Mouse (Mus musculus) limb, embryonic 15.5 days (tissue): ENCODE data around the gene Arhgef5. TPM values are rescaled to one million over a fixed set of nuclear protein-coding genes. Genes with fewer than 3 reads are reported as not detected.
"Not testable (repeated sequence)": the region's sequence is repeated elsewhere in the genome, so short reads cannot be mapped to it uniquely, and the experiment has no call there.

Experiments used
- ATAC-seq: fragments of 200-750 bp; cut with Nextera tagmentation; 2 replicates; pipeline ENCODE4 v1.8.0; 2017; ENCODE audit warnings: low read depth, moderate TSS enrichment; ENCODE audit not compliant: insufficient number of reproducible peaks, low FRiP score, low TSS enrichment
- H3K27ac ChIP-seq: fragments of 300-500 bp; sonication (generic); 2 replicates; pipeline ENCODE4 v1.5.1; 2015; ENCODE audit warnings: moderate library complexity, mild to moderate bottlenecking, inconsistent platforms
- H3K27me3 ChIP-seq: fragments of 300-500 bp; sonication (generic); 2 replicates; pipeline ENCODE4 v1.6.1; 2015; ENCODE audit warnings: inconsistent platforms
- H3K36me3 ChIP-seq: fragments of 300-500 bp; sonication (generic); 2 replicates; pipeline ENCODE4 v1.6.1; 2015; ENCODE audit warnings: inconsistent platforms
- H3K4me1 ChIP-seq: fragments of 300-500 bp; sonication (generic); 2 replicates; pipeline ENCODE4 v1.6.1; 2015; ENCODE audit warnings: inconsistent platforms
- H3K4me2 ChIP-seq: fragments of 300-500 bp; sonication (generic); 2 replicates; pipeline ENCODE4 v1.6.1; 2015; ENCODE audit warnings: mild to moderate bottlenecking, inconsistent platforms
- H3K4me3 ChIP-seq: fragments of 300-500 bp; sonication (generic); 2 replicates; pipeline ENCODE4 v1.5.1; 2015; ENCODE audit warnings: mild to moderate bottlenecking, inconsistent platforms
- H3K9ac ChIP-seq: fragments of 300-500 bp; sonication (generic); 2 replicates; pipeline ENCODE4 v1.6.1; 2015; ENCODE audit warnings: inconsistent platforms
- H3K9me3 ChIP-seq: fragments of 300-500 bp; sonication (generic); 2 replicates; pipeline ENCODE4 v1.6.1; 2016; ENCODE audit warnings: inconsistent platforms
- WGBS: fragments of 180-500 bp; shearing (Covaris S2); methylation state at CpG from one replicate; pipeline ENCODE4 v1.1.7; 2015; 5-methylcytosine and 5-hydroxymethylcytosine counted together
- polyA plus RNA-seq: library from polyadenylated mRNA; unstranded; fragments of >200 nt; fragmentation: Nextera tagmentation; extraction: Ambion mirVana; gene quantifications from 2 replicates; pipeline ENCODE4 v1.2.1, GENCODE M21; 2015

Arhgef5 gene
- polyA plus RNA-seq, result 13.1 and 14.3 TPM in 2 replicates

- ATAC-seq, result peak; percentile 71
- Histone ChIP-seq H3K4me2 (peak within 1 kb of the TSS; percentile 83), H3K27me3 (no peaks in the 10 kb centered on the region), H3K4me1 (peaks cover 12% of the 10 kb centered on the region), H3K9ac (peak within 1 kb of the TSS; percentile 58), H3K9me3 (no peaks in the 10 kb centered on the region), H3K4me3 (peak within 1 kb of the TSS; percentile 61), H3K27ac (peak within 1 kb of the TSS; percentile 57), H3K36me3 (no peaks in the 10 kb centered on the region)
- under 1% methylated on average over 35 of the region's 48 CpGs for whole genome bisulfite sequencing
Measured at GRCm38 (mm10) chr6:43265363-43266041, at the start of gene Arhgef5. TSS of gene Arhgef5 (plus strand) at chr6:43265582.

GRCm38 (mm10) chr6:43231255-43231654 is 34.1 kb upstream of the Arhgef5 start, which contains the start of gene Olfr47:
TSS of gene Olfr47 (plus strand) at chr6:43231529.
- H3K4me1 ChIP-seq, H3K9me3 ChIP-seq, H3K9ac ChIP-seq, H3K4me3 ChIP-seq, H3K27me3 ChIP-seq, H3K27ac ChIP-seq, H3K4me2 ChIP-seq, H3K36me3 ChIP-seq, ATAC-seq: not testable (repeated sequence)
- 75% methylated on average over 1 of the region's 1 CpGs for WGBS

- no peak for ATAC-seq
- Histone ChIP-seq H3K9me3 (no peaks in the 10 kb centered on the region), H3K36me3 (no peaks in the 10 kb centered on the region), H3K27me3 (no peaks in the 10 kb centered on the region), H3K27ac (no peak overlapping the region), H3K9ac (no peak overlapping the region), H3K4me1 (no peaks in the 10 kb centered on the region), H3K4me2 (no peak overlapping the region), H3K4me3 (no peak overlapping the region)
- 6% methylated on average over 4 of the region's 4 CpGs for WGBS
Measured at GRCm38 (mm10) chr6:43242061-43242460, 23.3 kb upstream of the Arhgef5 start.

- no peaks in the 10 kb centered on the region for H3K9me3 ChIP-seq
- H3K27me3 ChIP-seq, result no peaks in the 10 kb centered on the region
- no peaks in the 10 kb centered on the region for H3K36me3 ChIP-seq
- H3K4me3 ChIP-seq, result no peak overlapping the region
- no peak overlapping the region for H3K9ac ChIP-seq
- no peaks in the 10 kb centered on the region for H3K4me1 ChIP-seq
- no peak overlapping the region for H3K4me2 ChIP-seq
- ATAC-seq, result no peak
- no peak overlapping the region for H3K27ac ChIP-seq
- 40% methylated on average over 3 of the region's 3 CpGs for WGBS
Measured at GRCm38 (mm10) chr6:43247396-43247795, 18.0 kb upstream of the Arhgef5 start.

- no peaks in the 10 kb centered on the region for H3K9me3 ChIP-seq
- H3K27me3 ChIP-seq, result no peaks in the 10 kb centered on the region
- no peaks in the 10 kb centered on the region for H3K36me3 ChIP-seq
- WGBS, result 90% methylated on average over 1 of the region's 1 CpGs
- no peaks in the 10 kb centered on the region for H3K4me1 ChIP-seq
- no peak overlapping the region for H3K9ac ChIP-seq
- H3K27ac ChIP-seq, result no peak overlapping the region
- ATAC-seq, result no peak
- H3K4me2 ChIP-seq, result no peak overlapping the region
- no peak overlapping the region for H3K4me3 ChIP-seq
Measured at GRCm38 (mm10) chr6:43252994-43253393, 12.4 kb upstream of the Arhgef5 start.

GRCm38 (mm10) chr6:43254193-43254926 is 11.0 kb upstream of the Arhgef5 start:
- Histone ChIP-seq H3K4me3 (no peak overlapping the region), H3K9ac (no peak overlapping the region), H3K27ac (no peak overlapping the region), H3K27me3 (no peaks in the 10 kb centered on the region), H3K4me2 (no peak overlapping the region), H3K36me3 (no peaks in the 10 kb centered on the region), H3K9me3 (no peaks in the 10 kb centered on the region), H3K4me1 (no peaks in the 10 kb centered on the region)
- 60% methylated on average over 7 of the region's 7 CpGs for WGBS
- ATAC-seq, result no peak

- H3K27ac ChIP-seq, result no peak overlapping the region
- peaks cover 6% of the 10 kb centered on the region for H3K4me1 ChIP-seq
- H3K36me3 ChIP-seq, result no peaks in the 10 kb centered on the region
- H3K9ac ChIP-seq, result no peak overlapping the region
- no peaks in the 10 kb centered on the region for H3K27me3 ChIP-seq
- H3K4me3 ChIP-seq, result no peak overlapping the region
- no peaks in the 10 kb centered on the region for H3K9me3 ChIP-seq
- WGBS, result 72% methylated on average over 2 of the region's 2 CpGs
- no peak for ATAC-seq
- H3K4me2 ChIP-seq, result no peak overlapping the region
Measured at GRCm38 (mm10) chr6:43260756-43261155, 4.6 kb upstream of the Arhgef5 start.

GRCm38 (mm10) chr6:43266356-43266755 is 974 bp downstream of the Arhgef5 start:
- no peaks in the 10 kb centered on the region for H3K9me3 ChIP-seq
- peak overlapping the region; percentile 61 for H3K4me3 ChIP-seq
- ATAC-seq, result no peak
- no peak overlapping the region for H3K9ac ChIP-seq
- H3K4me2 ChIP-seq, result peak overlapping the region; percentile 83
- no peaks in the 10 kb centered on the region for H3K36me3 ChIP-seq
- H3K27ac ChIP-seq, result peak overlapping the region; percentile 57; the same call in 1 of the 2 replicates
- peaks cover 12% of the 10 kb centered on the region for H3K4me1 ChIP-seq
- H3K27me3 ChIP-seq, result no peaks in the 10 kb centered on the region
- 6% methylated on average over 8 of the region's 8 CpGs for WGBS

GRCm38 (mm10) chr6:43272597-43272996 is 7.2 kb downstream of the Arhgef5 start:
- no peak for ATAC-seq
- no peaks in the 10 kb centered on the region for H3K27me3 ChIP-seq
- peaks cover 22% of the 10 kb centered on the region for H3K36me3 ChIP-seq
- H3K4me2 ChIP-seq, result no peak overlapping the region
- H3K4me3 ChIP-seq, result no peak overlapping the region
- H3K9ac ChIP-seq, result no peak overlapping the region
- no peaks in the 10 kb centered on the region for H3K4me1 ChIP-seq
- H3K9me3 ChIP-seq, result no peaks in the 10 kb centered on the region
- H3K27ac ChIP-seq, result no peak overlapping the region

- no peaks in the 10 kb centered on the region for H3K4me1 ChIP-seq
- H3K27ac ChIP-seq, result no peak overlapping the region
- no peaks in the 10 kb centered on the region for H3K9me3 ChIP-seq
- H3K9ac ChIP-seq, result no peak overlapping the region
- H3K27me3 ChIP-seq, result no peaks in the 10 kb centered on the region
- no peak overlapping the region for H3K4me3 ChIP-seq
- H3K36me3 ChIP-seq, result peaks cover 22% of the 10 kb centered on the region
- WGBS, result 82% methylated on average over 4 of the region's 4 CpGs
- no peak overlapping the region for H3K4me2 ChIP-seq
- ATAC-seq, result no peak
Measured at GRCm38 (mm10) chr6:43274123-43274522, 8.7 kb downstream of the Arhgef5 start.

GRCm38 (mm10) chr6:43278247-43278646 is 12.9 kb downstream of the Arhgef5 start:
- Histone ChIP-seq H3K4me1 (no peaks in the 10 kb centered on the region), H3K4me2 (no peak overlapping the region), H3K9me3 (no peaks in the 10 kb centered on the region), H3K36me3 (peaks cover 41% of the 10 kb centered on the region), H3K9ac (no peak overlapping the region), H3K4me3 (no peak overlapping the region), H3K27ac (no peak overlapping the region), H3K27me3 (no peaks in the 10 kb centered on the region)
- ATAC-seq, result no peak

- ATAC-seq, result no peak
- H3K36me3 ChIP-seq, result peaks cover 46% of the 10 kb centered on the region
- H3K4me3 ChIP-seq, result no peak overlapping the region
- no peaks in the 10 kb centered on the region for H3K9me3 ChIP-seq
- no peaks in the 10 kb centered on the region for H3K4me1 ChIP-seq
- no peak overlapping the region for H3K9ac ChIP-seq
- H3K27me3 ChIP-seq, result no peaks in the 10 kb centered on the region
- H3K27ac ChIP-seq, result no peak overlapping the region
- no peak overlapping the region for H3K4me2 ChIP-seq
- WGBS, result 93% methylated on average over 5 of the region's 5 CpGs
Measured at GRCm38 (mm10) chr6:43280481-43280880, 15.1 kb downstream of the Arhgef5 start.
